Mouse (Mus musculus): ENCODE results near the gene Gm28551. TPM values are rescaled to one million over a fixed set of nuclear protein-coding genes. Genes with fewer than 3 reads are reported as not detected.
"Not testable (repeated sequence)": the region's sequence is repeated elsewhere in the genome, so short reads cannot be mapped to it uniquely, and the experiment has no call there.

Gm28551 gene
- polyA plus RNA-seq (2015; fragmentation: Nextera tagmentation; extraction: Ambion mirVana), result 0.39 and 0.84 TPM in 2 replicates

GRCm38 (mm10) chr1:53352327-53353261 lies at the start of gene Gm28551, which contains the start of the genes Asdurf and Asnsd1:
TSS of gene Gm28551 (minus strand) at chr1:53352667.
TSS of gene Asdurf (minus strand) at chr1:53352619.
TSS of gene Asnsd1 (minus strand) at chr1:53352752.
- peak within 1 kb of the TSS; percentile 57 for H3K4me2 ChIP-seq (replicated peaks; ENCODE audit: low read depth, low read length)
- peak within 1 kb of the TSS; percentile 94 for H3K9ac ChIP-seq (replicated peaks; ENCODE audit: low read length)
- H3K4me3 ChIP-seq (ENCODE audit: low read length), result peak within 1 kb of the TSS; percentile 90
- under 1% methylated on average over 43 of the region's 44 CpGs for WGBS
- H3K27ac ChIP-seq (ENCODE audit: low read length), result peak within 1 kb of the TSS; percentile 83
- H3K36me3 ChIP-seq (ENCODE audit: insufficient read depth, low read length), result peaks cover 8% of the 10 kb centered on the region
- peaks cover 6% of the 10 kb centered on the region for H3K4me1 ChIP-seq (ENCODE audit: insufficient read depth, low read length)
- peak; percentile 100 for ATAC-seq (ENCODE audit: low FRiP score, low TSS enrichment)
- H3K9me3 ChIP-seq (ENCODE audit: low read length), result no peaks in the 10 kb centered on the region
- no peaks in the 10 kb centered on the region for H3K27me3 ChIP-seq (ENCODE audit: insufficient read depth, low read length)

GRCm38 (mm10) chr1:53393936-53394760 lies 41.7 kb upstream of the Gm28551 start:
- H3K27me3 ChIP-seq (ENCODE audit: insufficient read depth, low read length); H3K9ac ChIP-seq (replicated peaks; ENCODE audit: low read length); H3K4me3 ChIP-seq (ENCODE audit: low read length); H3K27ac ChIP-seq (ENCODE audit: low read length); ATAC-seq (ENCODE audit: low FRiP score, low TSS enrichment); H3K9me3 ChIP-seq (ENCODE audit: low read length); H3K36me3 ChIP-seq (ENCODE audit: insufficient read depth, low read length); H3K4me1 ChIP-seq (ENCODE audit: insufficient read depth, low read length): not testable (repeated sequence)
- 30% methylated on average over 21 of the region's 21 CpGs for WGBS
- peak overlapping the region; percentile 34 for H3K4me2 ChIP-seq (replicated peaks; ENCODE audit: low read depth, low read length)

GRCm38 (mm10) chr1:53388762-53389161 lies 36.3 kb upstream of the Gm28551 start:
- Histone ChIP-seq H3K9ac (replicated peaks; ENCODE audit: low read length) (no peak overlapping the region), H3K4me3 (ENCODE audit: low read length) (no peak overlapping the region), H3K9me3 (ENCODE audit: low read length) (peaks cover 7% of the 10 kb centered on the region; the same call in 1 of the 2 replicates), H3K27ac (ENCODE audit: low read length) (no peak overlapping the region), H3K4me1 (ENCODE audit: insufficient read depth, low read length) (no peaks in the 10 kb centered on the region), H3K4me2 (replicated peaks; ENCODE audit: low read depth, low read length) (no peak overlapping the region), H3K36me3 (ENCODE audit: insufficient read depth, low read length) (no peaks in the 10 kb centered on the region), H3K27me3 (ENCODE audit: insufficient read depth, low read length) (no peaks in the 10 kb centered on the region)
- no peak for ATAC-seq (ENCODE audit: low FRiP score, low TSS enrichment)
- 98% methylated on average over 13 of the region's 14 CpGs for WGBS

GRCm38 (mm10) chr1:53384085-53384688 lies 31.7 kb upstream of the Gm28551 start:
- Histone ChIP-seq H3K4me3 (ENCODE audit: low read length) (no peak overlapping the region), H3K9me3 (ENCODE audit: low read length) (peaks cover 2% of the 10 kb centered on the region; the same call in 1 of the 2 replicates), H3K9ac (replicated peaks; ENCODE audit: low read length) (no peak overlapping the region), H3K4me2 (replicated peaks; ENCODE audit: low read depth, low read length) (no peak overlapping the region), H3K4me1 (ENCODE audit: insufficient read depth, low read length) (no peaks in the 10 kb centered on the region), H3K36me3 (ENCODE audit: insufficient read depth, low read length) (no peaks in the 10 kb centered on the region), H3K27ac (ENCODE audit: low read length) (no peak overlapping the region), H3K27me3 (ENCODE audit: insufficient read depth, low read length) (no peaks in the 10 kb centered on the region)
- no peak for ATAC-seq (ENCODE audit: low FRiP score, low TSS enrichment)
- WGBS, result 72% methylated on average over 6 of the region's 6 CpGs

GRCm38 (mm10) chr1:53377731-53378130 lies 25.3 kb upstream of the Gm28551 start:
- H3K27ac ChIP-seq (ENCODE audit: low read length), result no peak overlapping the region
- no peaks in the 10 kb centered on the region for H3K36me3 ChIP-seq (ENCODE audit: insufficient read depth, low read length)
- H3K4me1 ChIP-seq (ENCODE audit: insufficient read depth, low read length), result no peaks in the 10 kb centered on the region
- no peak for ATAC-seq (ENCODE audit: low FRiP score, low TSS enrichment)
- H3K4me2 ChIP-seq (replicated peaks; ENCODE audit: low read depth, low read length), result no peak overlapping the region
- WGBS, result 66% methylated on average over 3 of the region's 3 CpGs
- no peaks in the 10 kb centered on the region for H3K9me3 ChIP-seq (ENCODE audit: low read length)
- no peaks in the 10 kb centered on the region for H3K27me3 ChIP-seq (ENCODE audit: insufficient read depth, low read length)
- no peak overlapping the region for H3K4me3 ChIP-seq (ENCODE audit: low read length)
- H3K9ac ChIP-seq (replicated peaks; ENCODE audit: low read length), result no peak overlapping the region

GRCm38 (mm10) chr1:53375965-53376364 lies 23.5 kb upstream of the Gm28551 start:
- not testable (repeated sequence) for H3K4me1 ChIP-seq (ENCODE audit: insufficient read depth, low read length); H3K36me3 ChIP-seq (ENCODE audit: insufficient read depth, low read length); H3K9ac ChIP-seq (replicated peaks; ENCODE audit: low read length); ATAC-seq (ENCODE audit: low FRiP score, low TSS enrichment); H3K4me3 ChIP-seq (ENCODE audit: low read length); H3K27ac ChIP-seq (ENCODE audit: low read length); H3K27me3 ChIP-seq (ENCODE audit: insufficient read depth, low read length); H3K9me3 ChIP-seq (ENCODE audit: low read length); H3K4me2 ChIP-seq (replicated peaks; ENCODE audit: low read depth, low read length)
- 85% methylated on average over 2 of the region's 2 CpGs for WGBS

GRCm38 (mm10) chr1:53358988-53359387 lies 6.5 kb upstream of the Gm28551 start:
- no peak overlapping the region for H3K9ac ChIP-seq (replicated peaks; ENCODE audit: low read length)
- no peaks in the 10 kb centered on the region for H3K4me1 ChIP-seq (ENCODE audit: insufficient read depth, low read length)
- no peaks in the 10 kb centered on the region for H3K36me3 ChIP-seq (ENCODE audit: insufficient read depth, low read length)
- H3K27me3 ChIP-seq (ENCODE audit: insufficient read depth, low read length), result no peaks in the 10 kb centered on the region
- H3K27ac ChIP-seq (ENCODE audit: low read length), result no peak overlapping the region
- H3K9me3 ChIP-seq (ENCODE audit: low read length), result no peaks in the 10 kb centered on the region
- H3K4me3 ChIP-seq (ENCODE audit: low read length), result no peak overlapping the region
- ATAC-seq (ENCODE audit: low FRiP score, low TSS enrichment), result no peak
- H3K4me2 ChIP-seq (replicated peaks; ENCODE audit: low read depth, low read length), result no peak overlapping the region

- Histone ChIP-seq H3K9ac (replicated peaks; ENCODE audit: low read length) (no peak overlapping the region), H3K4me1 (ENCODE audit: insufficient read depth, low read length) (no peaks in the 10 kb centered on the region), H3K4me2 (replicated peaks; ENCODE audit: low read depth, low read length) (no peak overlapping the region), H3K4me3 (ENCODE audit: low read length) (no peak overlapping the region), H3K27me3 (ENCODE audit: insufficient read depth, low read length) (no peaks in the 10 kb centered on the region), H3K36me3 (ENCODE audit: insufficient read depth, low read length) (peaks cover 39% of the 10 kb centered on the region), H3K9me3 (ENCODE audit: low read length) (peaks cover 20% of the 10 kb centered on the region), H3K27ac (ENCODE audit: low read length) (no peak overlapping the region)
- no peak for ATAC-seq (ENCODE audit: low FRiP score, low TSS enrichment)
- 96% methylated on average over 2 of the region's 2 CpGs for WGBS
Observed at GRCm38 (mm10) chr1:53341071-53341470, 11.4 kb downstream of the Gm28551 start.

GRCm38 (mm10) chr1:53337403-53337802 lies 15.1 kb downstream of the Gm28551 start:
- ATAC-seq (ENCODE audit: low FRiP score, low TSS enrichment); H3K4me3 ChIP-seq (ENCODE audit: low read length): not testable (repeated sequence)

More at GRCm38 (mm10) chr1:53337403-53337802, 15.1 kb downstream of the Gm28551 start:
- not testable (repeated sequence) for H3K27ac ChIP-seq (ENCODE audit: low read length); H3K27me3 ChIP-seq (ENCODE audit: insufficient read depth, low read length); H3K9ac ChIP-seq (replicated peaks; ENCODE audit: low read length); H3K4me2 ChIP-seq (replicated peaks; ENCODE audit: low read depth, low read length); H3K4me1 ChIP-seq (ENCODE audit: insufficient read depth, low read length)
- Histone ChIP-seq H3K36me3 (ENCODE audit: insufficient read depth, low read length) (peaks cover 14% of the 10 kb centered on the region), H3K9me3 (ENCODE audit: low read length) (peaks cover 12% of the 10 kb centered on the region)
- 73% methylated on average over 2 of the region's 2 CpGs for WGBS

Measured in kidney, embryonic 16.5 days (tissue).